Mouse (Mus musculus) c-Kit-positive CD71-positive TER-119-positive erythroid progenitor cells, embryonic 14.5 days (primary cell): ENCODE results near the gene Incenp.
"Not testable (repeated sequence)": the region's sequence is repeated elsewhere in the genome, so short reads cannot be mapped to it uniquely, and the experiment has no call there.

Experiments used
- DNase-seq: peaks from one replicate; pipeline ENCODE4 v3.0.0-alpha.2; 2013; ENCODE audit warnings: low spot score

Incenp gene

DNA sequence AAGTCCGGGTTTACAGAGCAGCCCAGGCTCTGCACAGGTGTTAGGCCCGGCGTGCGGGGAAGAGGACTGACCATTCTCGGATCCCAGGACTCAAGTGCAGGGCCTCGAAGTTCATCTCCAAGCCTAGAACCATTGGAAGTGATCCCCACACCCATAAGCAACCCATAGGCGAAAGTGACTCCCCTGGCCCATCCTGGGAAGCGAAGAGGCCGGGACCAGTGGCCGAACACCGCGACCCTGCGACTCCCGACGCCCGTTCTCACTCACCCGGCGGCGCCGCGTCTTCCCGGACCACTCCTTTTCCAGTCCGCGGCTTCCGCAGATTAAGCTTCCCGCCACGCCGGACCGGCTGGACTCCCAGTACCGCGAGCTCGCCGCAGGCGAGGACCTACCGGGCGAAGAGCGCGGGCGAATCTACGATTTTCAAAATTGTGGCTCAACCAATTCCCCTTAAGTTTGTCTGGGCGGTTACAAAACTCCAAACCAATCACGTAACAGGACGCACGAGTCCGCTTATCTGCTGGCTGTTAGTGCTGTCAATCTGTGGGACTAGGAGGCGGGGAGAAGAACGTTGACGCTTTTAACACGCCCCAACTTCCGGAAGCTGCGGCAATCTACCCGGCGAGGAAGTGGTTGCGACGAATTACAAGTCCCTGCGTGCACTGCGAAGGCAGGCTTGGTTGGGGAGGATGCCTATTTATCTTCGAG lies at the start of gene Incenp:
Gene Incenp, minus strand, starts transcription at position 480 of the 708 bp plus-strand sequence.
- DNase-seq: peak; percentile 98

DNA sequence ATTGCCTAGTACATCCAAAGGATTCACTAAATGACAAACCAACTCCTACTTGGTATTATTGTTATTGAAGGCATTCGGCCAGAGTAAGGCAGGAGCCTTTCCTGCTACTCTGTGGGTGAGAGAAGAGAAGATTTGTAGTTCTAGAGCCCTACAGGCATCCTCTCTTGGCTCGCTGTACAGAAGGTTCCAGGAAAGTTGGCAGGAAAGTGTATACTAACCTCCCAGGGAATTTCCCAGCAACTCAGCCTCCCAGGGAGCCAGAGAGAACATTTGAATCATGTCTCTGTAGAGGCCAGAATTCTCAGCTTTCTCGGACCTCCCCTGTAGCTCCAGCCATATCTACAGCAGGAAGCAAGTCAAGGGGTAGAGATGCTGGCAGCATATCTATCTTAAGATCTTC lies 47.6 kb upstream of the Incenp start:
- no peak for DNase-seq

DNA sequence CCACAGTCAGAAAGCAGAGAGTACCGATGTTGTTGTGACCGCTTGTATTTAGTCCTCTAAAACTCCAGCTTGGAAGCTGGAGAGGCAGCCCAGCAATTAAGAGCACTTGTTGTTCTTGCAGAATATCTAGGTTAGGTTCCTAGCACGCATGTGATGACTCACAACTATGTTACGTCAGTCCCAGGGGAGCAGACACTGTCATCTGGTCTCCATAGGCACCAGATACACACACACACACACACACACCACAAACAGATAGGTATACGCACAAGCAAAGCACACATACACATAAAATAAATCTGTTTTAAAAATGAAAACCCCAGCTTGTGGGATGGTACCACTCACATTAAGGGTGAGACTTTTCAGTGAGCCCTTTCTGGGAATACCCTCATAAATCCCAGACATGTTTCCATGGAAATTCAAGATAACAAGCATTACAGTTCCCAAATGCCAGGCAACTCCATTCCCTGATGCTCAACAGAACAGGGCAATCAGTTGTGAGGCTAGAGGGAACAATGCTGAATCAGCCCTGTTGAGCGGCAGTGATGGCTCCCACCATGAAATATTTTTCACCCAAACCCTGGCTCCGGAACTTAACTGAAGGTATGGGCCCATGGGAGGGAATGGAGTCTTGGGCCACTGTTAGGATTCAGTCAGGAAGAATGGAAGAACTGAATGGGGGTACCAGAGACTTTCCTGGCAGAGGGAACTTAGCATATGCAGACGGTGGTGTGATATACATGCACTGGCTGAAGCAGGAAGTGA lies 46.6 kb upstream of the Incenp start:
- DNase-seq: no peak

DNA sequence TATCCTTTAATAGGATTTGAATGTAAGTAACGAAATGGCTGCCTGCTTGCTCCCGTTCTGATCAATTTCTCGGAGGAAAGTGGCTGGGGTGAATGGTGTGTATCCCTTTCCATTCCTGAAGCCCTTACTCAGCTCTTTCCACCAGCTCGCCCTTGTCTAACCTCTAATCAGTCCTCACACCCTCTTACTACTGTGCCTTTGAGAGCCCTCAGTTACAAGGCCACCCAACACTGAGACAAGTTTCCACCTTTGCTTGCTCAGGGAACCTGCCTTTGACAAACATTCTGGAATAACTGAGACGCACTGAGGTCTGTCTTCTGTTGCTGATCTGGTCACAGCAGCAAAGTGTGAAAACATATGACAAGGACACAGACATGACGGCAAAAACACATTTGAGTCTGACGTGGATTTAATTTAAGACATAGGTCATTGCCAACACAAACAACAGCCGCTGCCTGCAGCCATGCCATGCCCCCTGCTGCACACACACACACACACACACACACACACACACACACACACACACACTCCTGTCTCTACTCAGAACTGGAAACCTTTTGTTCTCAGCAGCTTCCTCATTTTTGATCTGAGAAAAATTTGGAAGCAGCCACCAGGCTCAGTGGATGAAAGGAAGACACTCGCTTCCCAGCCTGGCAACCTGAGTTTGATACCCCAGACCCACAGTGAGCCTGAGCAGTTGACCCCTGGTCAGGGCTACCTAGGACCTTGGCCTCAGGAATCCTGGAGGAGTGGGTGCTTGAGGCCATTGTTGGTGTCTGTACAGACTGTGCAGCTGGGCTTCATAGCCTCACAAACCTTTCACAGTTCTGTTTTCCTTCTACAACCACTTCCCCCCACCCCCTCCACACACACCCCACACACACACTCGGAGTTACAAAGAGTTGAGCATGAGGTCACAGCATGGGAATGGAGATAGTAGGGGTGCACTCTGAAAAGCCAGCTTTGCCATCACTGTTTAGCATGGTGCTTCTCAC lies 43.5 kb upstream of the Incenp start:
- DNase-seq: no peak

DNA sequence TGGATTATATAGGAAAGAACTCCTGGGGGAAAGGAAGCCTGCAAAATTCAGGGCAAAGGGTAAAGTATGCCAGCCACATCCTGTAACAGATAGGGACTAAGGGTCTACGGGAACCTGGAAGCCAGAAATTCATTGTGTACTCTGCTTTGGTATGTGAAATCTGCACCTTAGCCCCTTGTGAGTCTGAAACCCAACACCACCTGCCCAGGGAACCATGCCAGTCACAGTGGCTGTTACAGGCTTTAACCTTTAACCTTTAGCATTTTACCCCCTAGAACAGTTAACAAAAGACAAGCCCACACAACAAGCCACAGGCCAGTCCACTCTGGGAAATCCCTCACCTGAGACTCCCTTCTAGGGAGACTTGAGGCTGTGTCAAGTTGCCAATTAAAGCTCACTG lies 42.5 kb upstream of the Incenp start:
- DNase-seq: no peak

DNA sequence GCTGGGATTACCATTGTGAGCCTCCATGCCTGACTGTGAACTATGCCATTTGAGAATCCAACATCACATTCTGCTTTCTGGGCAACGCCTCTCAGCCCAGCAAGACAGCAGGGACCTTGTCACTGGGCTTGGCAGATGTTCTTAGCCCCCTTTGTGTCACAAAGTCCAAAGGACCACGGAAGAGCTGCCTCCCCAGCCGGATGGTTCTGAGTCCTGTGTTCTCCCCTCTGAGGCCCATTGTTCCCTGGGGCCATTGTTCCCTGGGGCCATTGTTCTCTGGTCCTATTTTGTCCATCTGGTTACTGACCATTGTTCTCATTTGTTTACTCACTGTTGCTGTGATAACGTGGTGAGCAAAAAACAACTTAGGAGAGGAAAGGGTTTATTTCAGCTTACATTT lies 41.6 kb upstream of the Incenp start:
- DNase-seq: no peak

DNA sequence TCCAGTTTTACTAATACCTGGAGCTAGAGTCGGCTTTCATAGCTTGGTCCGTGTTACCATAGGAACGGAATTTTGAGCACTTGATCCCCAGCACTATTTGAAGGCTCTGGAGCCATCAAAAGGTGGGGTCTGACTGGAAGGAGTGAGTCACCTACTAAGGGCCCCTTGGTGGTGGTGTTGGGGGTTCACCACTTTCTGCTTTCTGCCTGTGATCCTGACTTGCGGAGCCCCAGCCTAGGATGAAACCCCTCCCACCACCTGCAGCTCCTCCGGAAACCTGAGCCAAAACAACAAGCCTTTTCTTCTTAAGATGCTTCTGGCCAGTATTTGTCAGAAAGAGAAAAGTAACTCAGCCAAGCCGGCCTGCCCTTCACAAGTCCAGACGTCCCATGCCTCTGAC lies 40.5 kb upstream of the Incenp start:
- DNase-seq: no peak

DNA sequence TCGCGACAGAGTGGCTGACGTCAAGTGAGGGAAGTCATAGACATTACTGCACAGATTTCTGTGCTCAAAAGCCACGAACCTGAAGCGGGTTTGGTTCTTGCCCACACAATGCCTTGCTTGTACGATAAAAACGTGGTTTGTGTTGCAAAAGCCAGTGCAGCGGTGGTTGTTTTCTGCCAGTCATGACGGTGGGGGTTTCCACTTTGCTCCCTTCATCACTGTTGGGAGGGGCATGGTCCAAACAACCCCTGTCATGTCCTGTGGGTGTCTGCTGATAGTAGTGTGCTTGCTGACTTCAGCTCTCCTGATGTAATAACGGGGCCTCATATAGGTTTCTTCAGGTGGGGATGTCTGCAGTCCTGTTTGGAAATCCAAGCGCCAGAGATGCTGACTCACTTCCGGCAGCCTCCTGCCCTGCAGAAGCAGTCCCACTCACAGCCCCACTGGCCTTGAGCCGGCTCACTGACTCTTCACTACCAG lies 39.5 kb upstream of the Incenp start:
- peak; percentile 60 for DNase-seq

DNA sequence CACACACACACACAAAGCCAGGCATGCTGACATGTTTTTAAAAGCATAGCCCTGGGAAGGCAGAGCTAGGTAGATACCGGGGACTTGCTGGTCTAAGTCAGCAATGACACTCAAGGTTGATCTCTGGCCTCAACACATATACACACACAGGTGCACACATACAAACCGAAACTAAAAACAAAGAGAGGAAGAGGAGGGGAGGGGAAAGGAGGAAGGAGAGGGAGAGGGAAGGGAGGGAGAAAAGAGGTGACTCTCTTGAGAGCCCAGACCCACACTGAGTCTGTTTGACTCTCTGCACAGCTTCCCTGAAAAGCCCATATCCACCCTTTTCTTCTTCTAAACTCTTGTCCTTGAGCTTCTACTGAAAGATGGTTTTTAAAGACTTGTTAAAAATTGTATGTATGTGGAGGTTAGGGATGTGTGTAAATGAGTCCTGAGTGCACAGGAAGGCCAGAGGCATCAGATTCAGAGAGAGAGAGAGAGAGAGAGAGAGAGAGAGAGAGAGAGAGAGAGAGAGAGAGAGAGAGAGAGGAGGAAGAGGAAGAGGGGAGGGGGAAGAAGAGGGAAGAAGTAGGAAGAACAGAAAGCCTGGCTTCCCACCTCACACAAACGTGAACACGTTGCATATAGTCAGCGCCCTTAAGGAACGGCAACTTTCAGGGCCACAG lies 38.9 kb upstream of the Incenp start:
- DNase-seq: no peak

DNA sequence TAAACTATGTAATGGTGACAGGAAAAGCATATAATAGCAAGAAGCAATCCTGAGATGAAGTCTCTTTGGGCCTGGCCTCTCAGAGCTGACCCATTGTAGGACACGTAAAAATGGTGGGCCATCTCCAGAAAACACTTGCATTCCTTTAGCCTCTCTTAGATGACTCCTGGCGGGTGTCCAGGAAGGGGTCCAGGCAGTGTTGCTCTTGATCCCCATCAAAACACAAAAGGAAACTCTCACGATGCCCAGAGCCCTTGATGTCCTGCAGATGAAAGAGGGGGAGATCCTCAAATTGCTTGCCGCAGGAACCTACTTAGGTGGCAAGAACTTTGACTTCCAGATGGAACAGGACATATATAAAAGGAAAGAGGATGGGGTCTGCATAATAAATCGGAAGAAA lies 38.1 kb upstream of the Incenp start:
- DNase-seq: no peak

DNA sequence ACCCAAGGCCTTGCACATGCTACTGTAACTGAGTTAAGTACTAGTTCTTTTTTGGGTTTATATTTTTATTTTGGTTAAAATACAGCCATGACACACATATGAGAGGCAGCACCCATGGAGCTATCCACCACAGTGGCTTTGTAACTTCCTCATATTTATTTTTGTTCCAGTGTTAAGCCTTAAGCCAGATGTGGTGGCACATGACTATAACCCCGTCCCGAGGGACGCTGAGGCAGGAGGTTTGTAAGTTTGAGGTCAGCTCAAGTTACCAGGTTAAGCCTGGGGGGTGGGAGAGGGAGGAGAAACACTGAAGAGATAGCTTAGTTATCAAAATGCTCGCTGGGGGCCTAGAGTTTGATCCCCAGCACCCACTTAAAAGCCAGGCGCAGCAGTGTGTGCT lies 37.2 kb upstream of the Incenp start:
- DNase-seq: no peak

DNA sequence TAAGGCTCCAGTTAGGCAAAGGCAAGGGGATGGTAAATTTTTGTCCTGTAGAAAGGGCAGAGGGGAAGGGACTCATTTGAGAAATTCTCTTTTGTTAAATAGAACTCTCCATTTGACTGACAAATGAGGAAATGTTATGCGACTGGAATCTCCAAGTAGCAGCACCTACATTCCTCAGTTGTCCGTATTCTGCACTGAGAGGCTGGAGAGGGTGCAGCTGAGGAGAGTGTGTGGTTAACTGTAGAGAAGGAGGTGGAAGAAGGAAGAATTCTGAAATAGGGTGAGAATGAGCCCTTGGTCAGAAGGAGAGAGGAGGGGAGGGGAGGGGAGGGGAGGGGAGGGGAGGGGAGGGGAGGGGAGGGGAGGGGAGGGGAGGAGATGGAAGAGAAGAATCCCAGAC lies 34.6 kb upstream of the Incenp start:
- DNase-seq: no peak

DNA sequence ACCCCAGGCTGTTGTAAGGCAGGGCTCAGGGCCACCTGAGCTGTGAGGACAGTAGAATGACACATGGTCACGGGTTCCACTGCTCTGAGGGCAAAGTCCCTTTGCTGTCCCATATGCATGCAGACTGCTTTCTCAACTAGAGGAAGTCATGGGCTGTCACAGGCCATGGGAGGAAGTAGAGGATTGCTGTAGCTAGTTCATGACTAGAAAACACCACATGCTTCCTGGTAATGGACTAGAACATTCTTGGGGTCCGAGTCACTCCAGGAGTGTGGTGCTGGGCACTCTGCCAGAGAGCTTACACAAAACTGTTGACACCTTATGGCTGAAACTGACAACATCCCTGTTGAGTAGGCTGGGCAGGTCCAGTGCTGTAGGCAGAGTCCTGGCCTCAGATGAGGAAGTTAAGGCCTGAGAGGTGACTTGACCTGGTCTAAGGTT lies 31.8 kb upstream of the Incenp start:
- DNase-seq: not testable (repeated sequence)

DNA sequence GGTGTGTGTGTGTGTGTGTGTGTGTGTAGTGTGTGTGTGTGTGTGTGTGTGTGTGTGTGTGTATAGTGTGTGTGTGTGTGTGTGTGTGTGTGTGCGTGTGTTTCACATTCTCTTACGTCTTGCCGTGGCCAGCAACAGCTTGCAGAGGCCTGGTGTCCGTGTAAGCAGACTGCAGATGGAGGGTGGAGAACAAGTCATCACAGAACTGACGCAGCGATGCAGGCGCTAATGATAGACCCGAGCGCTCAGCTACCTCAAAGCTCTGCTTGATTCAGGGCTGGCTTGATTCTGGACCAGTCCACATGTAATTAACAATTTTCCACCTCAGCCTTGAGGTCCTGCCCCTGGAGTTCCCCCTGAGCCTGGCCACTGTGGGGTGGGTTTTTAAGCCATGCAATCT lies 28.7 kb upstream of the Incenp start:
- DNase-seq: no peak

DNA sequence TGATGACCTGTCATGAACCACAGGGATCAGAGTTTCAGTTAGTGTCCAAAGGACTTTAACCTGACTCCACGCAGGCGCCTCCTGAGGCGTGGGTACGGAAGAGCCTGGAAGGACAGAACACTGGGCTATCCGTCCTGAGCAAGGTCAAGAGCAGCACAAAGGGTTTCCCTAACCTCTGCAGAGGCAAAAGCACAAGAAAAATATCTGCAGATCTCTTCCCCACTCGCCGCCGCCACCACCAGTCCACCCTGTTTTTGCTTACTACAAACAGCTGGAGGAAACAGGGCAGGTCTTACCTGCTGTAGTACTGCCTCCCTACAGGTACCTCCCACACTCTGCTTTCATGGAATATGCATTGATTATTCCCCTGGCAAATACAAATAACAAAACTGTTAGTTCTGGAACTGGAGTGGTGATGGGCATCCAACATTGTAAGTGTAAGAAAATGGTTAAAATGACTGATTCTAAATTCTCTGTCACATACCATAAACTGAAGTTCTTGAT lies 25.5 kb upstream of the Incenp start:
- no peak for DNase-seq

DNA sequence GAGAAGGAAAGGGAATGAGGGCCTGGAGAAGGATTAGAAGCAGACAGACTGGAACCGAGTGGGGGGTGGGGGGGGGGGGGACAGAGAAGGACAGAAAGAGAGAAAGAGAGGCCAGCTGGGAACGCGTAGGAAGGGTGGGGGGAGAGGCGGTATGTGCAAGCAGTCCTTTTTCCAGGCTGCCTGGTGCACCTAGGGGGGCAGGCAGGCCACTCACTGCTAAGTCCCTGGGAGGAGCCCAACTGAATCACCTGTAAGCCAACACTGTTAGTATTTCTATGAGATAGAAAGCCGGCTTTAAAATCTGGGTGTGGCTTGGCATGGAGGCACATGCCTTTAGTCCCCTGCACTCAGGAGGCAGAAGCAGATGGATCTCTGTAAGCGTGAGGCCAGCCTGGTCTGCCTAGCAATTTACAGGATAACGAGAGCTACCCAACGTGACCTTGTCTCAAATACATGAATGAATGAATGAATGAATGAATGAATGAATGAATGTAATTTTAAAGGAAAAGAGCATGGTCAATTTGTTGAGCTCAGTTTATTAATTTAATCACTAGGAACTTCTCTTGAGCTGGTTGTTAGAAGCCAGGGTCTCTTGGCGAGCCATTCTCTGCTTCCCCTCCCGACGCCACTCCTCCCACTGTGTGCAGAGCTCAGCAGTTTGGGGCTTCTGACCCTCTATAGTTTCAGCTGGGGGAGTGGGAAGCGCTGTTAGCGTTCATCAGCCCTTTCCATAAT lies 24.9 kb upstream of the Incenp start:
- no peak for DNase-seq

DNA sequence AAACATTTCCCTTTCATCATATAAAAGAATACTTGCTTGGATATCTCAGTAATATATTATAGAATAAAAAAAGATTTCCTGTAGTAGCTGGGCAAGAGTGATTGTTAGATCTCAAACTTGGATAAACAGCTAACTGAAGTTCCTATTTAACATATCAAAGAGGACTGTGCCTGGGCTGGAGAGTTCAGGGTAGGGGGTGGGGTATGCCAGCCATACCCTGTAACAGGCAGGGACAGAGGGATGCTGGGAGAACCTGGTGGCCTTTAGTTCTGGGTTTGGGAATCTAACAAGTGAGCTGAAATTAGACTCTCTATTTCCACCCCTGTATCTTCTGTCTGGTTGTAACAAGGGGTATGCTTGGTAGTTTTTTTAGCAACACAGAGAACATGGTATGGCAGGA lies 23.7 kb upstream of the Incenp start:
- DNase-seq: no peak

DNA sequence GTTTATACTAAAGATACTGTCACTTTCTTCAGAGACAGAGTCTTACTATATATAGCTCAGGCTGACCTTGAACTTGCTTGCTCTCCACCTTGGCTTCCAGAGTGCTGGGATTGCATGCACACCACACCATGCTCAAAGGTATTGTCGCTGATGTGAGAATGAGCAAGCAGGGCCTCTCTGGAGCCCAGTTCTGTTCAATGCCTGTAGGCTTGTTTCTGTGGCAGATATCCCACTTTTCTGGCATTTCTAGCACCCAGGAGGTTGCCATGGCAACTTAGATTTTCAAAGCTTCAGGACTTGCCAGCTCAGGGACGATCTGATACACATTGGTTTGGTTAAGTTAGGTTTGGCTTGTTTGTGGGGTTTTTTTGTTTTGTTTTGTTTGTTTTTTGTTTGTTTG lies 22.9 kb upstream of the Incenp start:
- DNase-seq: no peak

DNA sequence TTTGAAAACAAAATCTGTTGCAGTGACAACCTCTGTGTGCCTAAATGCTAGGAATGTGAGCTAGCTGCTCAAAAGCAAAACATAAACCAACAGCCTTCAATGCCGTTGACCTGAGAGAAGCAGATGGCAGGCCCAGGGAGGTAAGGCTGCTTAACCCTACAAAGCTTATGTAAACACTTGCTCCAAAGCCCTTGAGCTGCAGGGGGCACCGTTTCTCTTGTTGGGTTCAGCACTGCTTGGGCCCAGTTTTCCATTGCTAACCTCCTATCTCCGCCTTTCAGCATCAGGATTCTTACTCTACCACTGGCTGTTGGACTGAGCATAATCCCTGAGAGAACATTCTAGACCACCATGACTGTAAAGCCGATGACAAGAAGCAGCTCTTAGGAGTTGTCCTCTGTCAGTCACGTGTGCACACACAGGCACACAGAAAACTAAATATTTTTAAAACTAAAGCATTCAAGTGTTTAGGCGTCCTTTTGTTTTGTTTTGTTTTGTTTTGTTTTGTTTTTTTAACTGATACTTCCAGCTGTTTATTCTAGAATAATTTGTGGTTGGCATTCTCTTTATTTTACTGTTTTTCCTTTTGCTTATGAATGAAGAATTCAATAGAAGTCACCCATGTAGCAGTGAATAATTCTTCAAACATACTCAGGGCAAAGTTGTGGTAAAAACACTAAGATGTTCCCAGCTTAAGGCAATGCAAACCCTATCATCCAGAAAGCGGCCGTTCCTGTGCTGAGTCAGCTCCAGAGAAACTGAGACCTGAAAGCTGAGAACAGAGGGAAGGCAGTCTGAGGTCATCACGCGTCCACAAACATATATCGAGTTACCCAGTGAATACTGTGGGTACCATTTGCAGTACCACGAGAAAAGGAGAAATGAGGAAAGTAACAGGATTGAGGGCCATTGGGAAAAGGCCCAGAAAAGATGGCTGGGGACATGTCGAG lies 21.8 kb upstream of the Incenp start:
- no peak for DNase-seq
